Mouse (Mus musculus): ENCODE results near the gene Olfr434. TPM values are rescaled to one million over a fixed set of nuclear protein-coding genes. Genes with fewer than 3 reads are reported as not detected.
"Not testable (repeated sequence)": the region's sequence is repeated elsewhere in the genome, so short reads cannot be mapped to it uniquely, and the experiment has no call there.

Olfr434 gene
- polyA plus RNA-seq, 1 experiment from 2014 or later, result not detected

GRCm38 (mm10) chr6:43205355-43205754 lies 7.5 kb upstream of the Olfr434 start:
- H3K4me1 ChIP-seq (replicated peaks; ENCODE audit: control insufficient read depth, insufficient read depth, low read length), result no peaks in the 10 kb centered on the region
- WGBS, result 34% methylated on average over 2 of the region's 2 CpGs
- H3K27me3 ChIP-seq (ENCODE audit: control insufficient read depth, insufficient read depth, low read length), result no peaks in the 10 kb centered on the region
- H3K27ac ChIP-seq (ENCODE audit: low read depth, low read length), result no peak overlapping the region
- H3K9me3 ChIP-seq (ENCODE audit: control insufficient read depth, low read length), result no peaks in the 10 kb centered on the region
- H3K36me3 ChIP-seq (ENCODE audit: control insufficient read depth, insufficient read depth, low read length), result no peaks in the 10 kb centered on the region
- H3K9ac ChIP-seq (ENCODE audit: low read depth, low read length), result no peak overlapping the region
- H3K4me3 ChIP-seq (ENCODE audit: low read depth, low read length), result no peak overlapping the region
- ATAC-seq (ENCODE audit: low FRiP score), result 0 out of 2 replicates have a peak, but pooled peaks have one; percentile 17
- H3K4me2 ChIP-seq (replicated peaks; ENCODE audit: low read depth, low read length), result no peak overlapping the region
- no peak for DNase-seq (ENCODE audit: low spot score)

GRCm38 (mm10) chr6:43231255-43231654 lies 18.4 kb downstream of the Olfr434 start, which contains the start of gene Olfr47:
TSS of gene Olfr47 (plus strand) at chr6:43231529.
- DNase-seq (ENCODE audit: low spot score); ATAC-seq (ENCODE audit: low FRiP score); H3K27me3 ChIP-seq (ENCODE audit: control insufficient read depth, insufficient read depth, low read length); H3K4me3 ChIP-seq (ENCODE audit: low read depth, low read length); H3K9me3 ChIP-seq (ENCODE audit: control insufficient read depth, low read length); H3K36me3 ChIP-seq (ENCODE audit: control insufficient read depth, insufficient read depth, low read length); H3K4me1 ChIP-seq (replicated peaks; ENCODE audit: control insufficient read depth, insufficient read depth, low read length); H3K9ac ChIP-seq (ENCODE audit: low read depth, low read length); H3K27ac ChIP-seq (ENCODE audit: low read depth, low read length); H3K4me2 ChIP-seq (replicated peaks; ENCODE audit: low read depth, low read length): not testable (repeated sequence)
- 85% methylated on average over 1 of the region's 1 CpGs for WGBS

GRCm38 (mm10) chr6:43242061-43242460 lies 29.2 kb downstream of the Olfr434 start:
- H3K9ac ChIP-seq (ENCODE audit: low read depth, low read length), result no peak overlapping the region
- no peaks in the 10 kb centered on the region for H3K4me1 ChIP-seq (replicated peaks; ENCODE audit: control insufficient read depth, insufficient read depth, low read length)
- no peak overlapping the region for H3K27ac ChIP-seq (ENCODE audit: low read depth, low read length)
- no peaks in the 10 kb centered on the region for H3K36me3 ChIP-seq (ENCODE audit: control insufficient read depth, insufficient read depth, low read length)
- no peak overlapping the region for H3K4me2 ChIP-seq (replicated peaks; ENCODE audit: low read depth, low read length)
- no peaks in the 10 kb centered on the region for H3K9me3 ChIP-seq (ENCODE audit: control insufficient read depth, low read length)
- H3K27me3 ChIP-seq (ENCODE audit: control insufficient read depth, insufficient read depth, low read length), result no peaks in the 10 kb centered on the region
- no peak overlapping the region for H3K4me3 ChIP-seq (ENCODE audit: low read depth, low read length)
- WGBS, result 19% methylated on average over 4 of the region's 4 CpGs
- ATAC-seq (ENCODE audit: low FRiP score) (no peak), DNase-seq (ENCODE audit: low spot score) (peak; percentile 52)

GRCm38 (mm10) chr6:43247396-43247795 lies 34.6 kb downstream of the Olfr434 start:
- Histone ChIP-seq H3K9ac (ENCODE audit: low read depth, low read length) (no peak overlapping the region), H3K27me3 (ENCODE audit: control insufficient read depth, insufficient read depth, low read length) (no peaks in the 10 kb centered on the region), H3K27ac (ENCODE audit: low read depth, low read length) (no peak overlapping the region), H3K9me3 (ENCODE audit: control insufficient read depth, low read length) (no peaks in the 10 kb centered on the region), H3K4me2 (replicated peaks; ENCODE audit: low read depth, low read length) (no peak overlapping the region), H3K4me1 (replicated peaks; ENCODE audit: control insufficient read depth, insufficient read depth, low read length) (no peaks in the 10 kb centered on the region), H3K36me3 (ENCODE audit: control insufficient read depth, insufficient read depth, low read length) (no peaks in the 10 kb centered on the region), H3K4me3 (ENCODE audit: low read depth, low read length) (no peak overlapping the region)
- 67% methylated on average over 3 of the region's 3 CpGs for WGBS
- ATAC-seq (ENCODE audit: low FRiP score) (no peak), DNase-seq (ENCODE audit: low spot score) (no peak)

- no peak overlapping the region for H3K27ac ChIP-seq (ENCODE audit: low read depth, low read length)
- H3K36me3 ChIP-seq (ENCODE audit: control insufficient read depth, insufficient read depth, low read length), result no peaks in the 10 kb centered on the region
- no peaks in the 10 kb centered on the region for H3K27me3 ChIP-seq (ENCODE audit: control insufficient read depth, insufficient read depth, low read length)
- no peak overlapping the region for H3K9ac ChIP-seq (ENCODE audit: low read depth, low read length)
- H3K4me3 ChIP-seq (ENCODE audit: low read depth, low read length), result no peak overlapping the region
- no peak for DNase-seq (ENCODE audit: low spot score)
- no peak overlapping the region for H3K4me2 ChIP-seq (replicated peaks; ENCODE audit: low read depth, low read length)
- no peaks in the 10 kb centered on the region for H3K4me1 ChIP-seq (replicated peaks; ENCODE audit: control insufficient read depth, insufficient read depth, low read length)
- ATAC-seq (ENCODE audit: low FRiP score), result no peak
- H3K9me3 ChIP-seq (ENCODE audit: control insufficient read depth, low read length), result no peaks in the 10 kb centered on the region
- 89% methylated on average over 1 of the region's 1 CpGs for WGBS
Measured at GRCm38 (mm10) chr6:43252994-43253393, 40.2 kb downstream of the Olfr434 start.

- WGBS, result 58% methylated on average over 7 of the region's 7 CpGs
- Histone ChIP-seq H3K4me1 (replicated peaks; ENCODE audit: control insufficient read depth, insufficient read depth, low read length) (no peaks in the 10 kb centered on the region), H3K9ac (ENCODE audit: low read depth, low read length) (no peak overlapping the region), H3K27ac (ENCODE audit: low read depth, low read length) (no peak overlapping the region), H3K4me3 (ENCODE audit: low read depth, low read length) (no peak overlapping the region), H3K9me3 (ENCODE audit: control insufficient read depth, low read length) (no peaks in the 10 kb centered on the region), H3K27me3 (ENCODE audit: control insufficient read depth, insufficient read depth, low read length) (no peaks in the 10 kb centered on the region), H3K4me2 (replicated peaks; ENCODE audit: low read depth, low read length) (no peak overlapping the region), H3K36me3 (ENCODE audit: control insufficient read depth, insufficient read depth, low read length) (no peaks in the 10 kb centered on the region)
- DNase-seq (ENCODE audit: low spot score) (peak; percentile 18), ATAC-seq (ENCODE audit: low FRiP score) (0 out of 2 replicates have a peak, but pooled peaks have one; percentile 54)
Measured at GRCm38 (mm10) chr6:43254193-43254926, 41.5 kb downstream of the Olfr434 start.

- Histone ChIP-seq H3K4me2 (replicated peaks; ENCODE audit: low read depth, low read length) (no peak overlapping the region), H3K36me3 (ENCODE audit: control insufficient read depth, insufficient read depth, low read length) (no peaks in the 10 kb centered on the region), H3K9ac (ENCODE audit: low read depth, low read length) (no peak overlapping the region), H3K4me1 (replicated peaks; ENCODE audit: control insufficient read depth, insufficient read depth, low read length) (peaks cover 2% of the 10 kb centered on the region; the same call in 1 of the 2 replicates), H3K27me3 (ENCODE audit: control insufficient read depth, insufficient read depth, low read length) (peaks cover 8% of the 10 kb centered on the region), H3K27ac (ENCODE audit: low read depth, low read length) (no peak overlapping the region), H3K4me3 (ENCODE audit: low read depth, low read length) (no peak overlapping the region), H3K9me3 (ENCODE audit: control insufficient read depth, low read length) (no peaks in the 10 kb centered on the region)
- DNase-seq (ENCODE audit: low spot score), result no peak
- 75% methylated on average over 2 of the region's 2 CpGs for WGBS
- ATAC-seq (ENCODE audit: low FRiP score), result no peak
Measured at GRCm38 (mm10) chr6:43260756-43261155, 47.9 kb downstream of the Olfr434 start.

- Histone ChIP-seq H3K9me3 (ENCODE audit: control insufficient read depth, low read length) (no peaks in the 10 kb centered on the region), H3K4me2 (replicated peaks; ENCODE audit: low read depth, low read length) (peak within 1 kb of the TSS; percentile 88), H3K4me3 (ENCODE audit: low read depth, low read length) (peak within 1 kb of the TSS; percentile 51), H3K36me3 (ENCODE audit: control insufficient read depth, insufficient read depth, low read length) (no peaks in the 10 kb centered on the region), H3K9ac (ENCODE audit: low read depth, low read length) (peak within 1 kb of the TSS; percentile 55; the same call in 1 of the 2 replicates), H3K27ac (ENCODE audit: low read depth, low read length) (no peak within 1 kb of the TSS), H3K4me1 (replicated peaks; ENCODE audit: control insufficient read depth, insufficient read depth, low read length) (peaks cover 2% of the 10 kb centered on the region; the same call in 1 of the 2 replicates), H3K27me3 (ENCODE audit: control insufficient read depth, insufficient read depth, low read length) (peaks cover 13% of the 10 kb centered on the region)
- ATAC-seq (ENCODE audit: low FRiP score) (peak; percentile 83), DNase-seq (ENCODE audit: low spot score) (peak; percentile 40)
- WGBS, result under 1% methylated on average over 37 of the region's 48 CpGs
Measured at GRCm38 (mm10) chr6:43265363-43266041, 52.7 kb downstream of the Olfr434 start, which contains the start of gene Arhgef5. TSS of gene Arhgef5 (plus strand) at chr6:43265582.

Data from hindbrain, embryonic 11.5 days (tissue).